Mouse (Mus musculus) layer of hippocampus, postnatal 14 days (tissue): Measurements from ENCODE around the gene Chfr. TPM values are rescaled to one million over a fixed set of nuclear protein-coding genes. Genes with fewer than 3 reads are reported as not detected.
A peak's percentile ranks its signal among the peaks of the same experiment; 100 is the strongest.

Source experiments
- DNase-seq, 2 experiments: peaks; one replicate each; pipeline ENCODE4 v3.0.0; 2021 to 2022; ENCODE audit warnings: low spot score in 2 of 2, mixed read lengths in 1 of 2
- long read RNA-seq, 2 experiments: library from polyadenylated mRNA; stranded (forward); transcript quantifications; one replicate each; pipeline ENCODE4 v2.0.0; 2021
- total RNA-seq, 2 experiments: library from RNA; stranded (reverse); gene quantifications; 2 replicates each; pipeline ENCODE4 v1.2.3; 2021

Gene Chfr
- 10 to 100 TPM; 66.3 to 67.1 TPM for total RNA-seq
- long read RNA-seq, experiment 1, transcript Chfr-202 (18 exons, 3,159 nt) = major isoform, 25 of 52 reads
- long read RNA-seq, experiment 1, transcript Chfr-201 (18 exons, 3,146 nt) = minor isoform, 7 of 52 reads
- long read RNA-seq, experiment 1, partial matches to known transcripts = 4 of 52 reads
- long read RNA-seq, experiment 1, other reads (novel, unspliced or antisense) = 15 of 52 reads
- long read RNA-seq, experiment 2, transcript Chfr-201 (18 exons, 3,146 nt) = minor isoform, 5 of 52 reads
- long read RNA-seq, experiment 2, transcript Chfr-202 (18 exons, 3,159 nt) = major isoform, 17 of 52 reads
- long read RNA-seq, experiment 2, partial matches to known transcripts = 12 of 52 reads
- long read RNA-seq, experiment 2, other reads (novel, unspliced or antisense) = 15 of 52 reads

GRCm38 (mm10) chr5:110135293-110136086 is at the start of gene Chfr:
Chfr (plus strand) TSS chr5:110135842.
- DNase-seq = peak; percentile 99 to 100

DNA sequence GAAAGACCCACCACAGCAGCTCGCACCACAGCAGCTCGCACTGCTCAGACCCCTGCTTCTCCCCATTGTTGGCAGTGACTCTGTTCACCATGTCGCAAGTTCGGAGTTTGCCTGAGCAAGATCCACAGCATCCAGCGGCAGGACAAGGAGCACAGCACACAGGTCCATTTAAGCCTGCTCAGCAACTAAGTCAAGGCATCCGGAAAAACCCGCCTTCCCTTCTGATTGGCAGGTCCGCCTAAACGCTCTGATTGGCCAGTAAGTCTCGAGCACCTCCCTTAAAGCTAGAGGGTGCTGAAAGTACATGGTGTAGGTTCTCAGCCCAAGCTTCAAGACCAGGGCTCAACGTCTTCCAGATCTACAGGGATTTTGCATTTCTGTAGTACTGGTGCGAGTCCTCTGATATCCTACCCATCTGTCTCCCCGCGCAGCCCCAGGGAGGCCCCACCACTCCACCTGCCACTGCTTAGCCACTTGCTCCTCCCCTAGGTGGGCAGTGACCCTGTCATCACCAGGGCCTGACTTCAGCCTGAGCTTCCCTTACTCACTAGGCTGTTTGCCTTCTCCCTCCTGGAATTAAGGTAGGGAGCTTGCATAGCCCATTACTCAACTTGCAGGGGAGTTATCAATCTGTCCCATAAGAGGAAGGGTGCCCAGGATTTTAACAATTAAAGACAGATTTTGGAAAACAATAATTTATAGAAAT is 49.3 kb upstream of the Chfr start:
- no peak for DNase-seq

DNA sequence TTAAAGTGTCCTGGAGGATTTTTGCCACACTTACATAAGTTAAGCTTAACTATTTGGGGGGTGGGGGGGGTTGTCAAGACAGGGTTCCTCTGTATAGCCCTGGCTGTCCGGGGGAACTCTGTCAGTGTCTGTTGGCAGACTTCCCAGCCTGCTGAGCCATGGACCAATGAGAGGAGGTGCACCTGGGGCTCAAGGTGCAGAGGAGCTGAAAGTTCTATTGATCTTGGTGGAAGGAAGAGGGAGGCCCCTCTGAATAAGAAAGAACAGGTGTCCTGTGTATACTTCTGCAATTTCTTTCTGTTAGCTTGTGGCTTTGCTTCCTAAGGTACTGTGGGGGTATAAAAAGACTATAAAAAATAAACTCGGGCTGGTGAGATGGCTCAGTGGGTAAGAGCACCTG is 44.1 kb upstream of the Chfr start:
- no peak for DNase-seq

DNA sequence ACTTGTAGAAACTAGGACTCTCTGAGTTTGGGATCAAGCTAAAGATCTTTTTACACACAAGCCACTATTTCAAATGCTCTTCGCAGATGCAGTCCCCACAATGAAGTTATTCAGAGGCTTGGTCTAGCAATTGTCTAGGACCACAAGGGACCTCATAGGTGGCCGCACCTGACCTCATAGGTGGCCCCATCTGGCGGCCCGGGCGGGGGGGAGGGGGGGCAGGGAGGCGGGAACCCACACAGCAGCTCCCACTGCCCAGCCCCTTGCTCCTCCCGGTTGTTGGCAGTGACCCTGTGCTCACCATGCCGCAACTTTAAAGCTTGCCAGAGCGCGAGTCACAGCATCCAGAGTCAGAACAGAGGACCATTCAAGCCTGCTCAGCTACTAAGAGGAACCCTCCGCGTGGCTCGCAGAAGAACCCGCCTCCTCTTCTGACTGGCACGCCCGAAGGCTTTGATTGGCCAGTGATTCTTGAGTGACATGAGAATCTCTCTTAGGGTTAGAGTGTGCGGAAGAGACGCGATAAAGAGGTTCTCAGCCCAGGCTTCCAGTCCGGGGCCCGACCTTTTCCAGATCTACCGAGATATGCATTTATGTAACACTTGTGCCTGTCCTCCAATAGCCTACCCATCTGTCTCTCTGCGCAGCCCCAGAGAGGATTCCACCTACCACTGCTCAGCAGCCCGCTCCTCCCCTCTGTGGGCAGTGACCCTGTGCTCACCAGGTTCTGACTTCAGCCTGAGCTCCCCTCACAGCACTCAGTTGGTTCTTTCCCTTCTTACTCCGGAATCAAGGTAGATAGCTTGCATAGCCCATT is 41.4 kb upstream of the Chfr start, which contains the start of gene Gm35315:
TSS of gene Gm35315 (minus strand) at position 391 of the 817 bp plus-strand sequence.
- peak; percentile 83 to 94 for DNase-seq

DNA sequence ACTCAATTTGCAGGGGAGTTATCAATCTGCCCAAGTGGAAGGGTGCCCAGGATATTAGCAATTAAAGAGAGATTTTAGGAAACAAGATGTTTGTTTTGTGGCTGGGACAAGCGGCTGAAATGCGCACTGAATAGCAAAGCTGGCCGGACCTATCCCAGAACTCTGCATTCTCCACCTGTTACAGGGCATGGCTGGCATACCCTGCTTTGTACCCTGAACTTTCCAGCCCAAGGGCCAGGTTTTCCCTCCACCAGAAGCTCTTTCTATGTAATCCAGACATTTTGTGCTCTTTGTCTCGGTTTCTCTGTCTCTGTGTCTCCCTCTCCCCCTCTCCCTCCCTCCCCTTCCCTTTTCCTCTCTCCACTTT is 40.8 kb upstream of the Chfr start:
- no peak for DNase-seq

DNA sequence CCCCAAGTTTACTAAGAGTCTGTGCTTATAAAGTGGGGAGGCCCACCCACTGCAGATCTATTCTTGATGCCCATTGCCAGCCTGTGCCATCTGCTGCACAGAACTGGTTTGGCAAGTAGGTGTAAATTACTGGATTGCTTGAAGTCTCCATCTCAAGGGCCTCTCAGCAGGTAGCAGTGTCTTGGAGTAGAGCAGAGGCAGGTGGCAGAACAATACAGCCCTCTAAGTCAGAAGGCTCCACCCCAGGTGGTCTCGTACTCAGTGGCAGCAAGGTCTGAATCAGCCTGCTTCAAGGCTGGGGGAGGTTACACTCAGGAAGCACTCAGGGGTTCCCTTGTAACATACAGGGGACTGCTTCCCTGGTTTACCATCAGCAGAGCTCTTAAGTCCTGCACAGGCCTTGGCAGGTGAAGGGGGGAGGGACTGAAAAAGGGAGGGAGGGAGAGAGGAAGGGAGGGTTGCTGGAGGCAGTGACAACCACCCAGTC is 36.6 kb upstream of the Chfr start:
- no peak for DNase-seq

DNA sequence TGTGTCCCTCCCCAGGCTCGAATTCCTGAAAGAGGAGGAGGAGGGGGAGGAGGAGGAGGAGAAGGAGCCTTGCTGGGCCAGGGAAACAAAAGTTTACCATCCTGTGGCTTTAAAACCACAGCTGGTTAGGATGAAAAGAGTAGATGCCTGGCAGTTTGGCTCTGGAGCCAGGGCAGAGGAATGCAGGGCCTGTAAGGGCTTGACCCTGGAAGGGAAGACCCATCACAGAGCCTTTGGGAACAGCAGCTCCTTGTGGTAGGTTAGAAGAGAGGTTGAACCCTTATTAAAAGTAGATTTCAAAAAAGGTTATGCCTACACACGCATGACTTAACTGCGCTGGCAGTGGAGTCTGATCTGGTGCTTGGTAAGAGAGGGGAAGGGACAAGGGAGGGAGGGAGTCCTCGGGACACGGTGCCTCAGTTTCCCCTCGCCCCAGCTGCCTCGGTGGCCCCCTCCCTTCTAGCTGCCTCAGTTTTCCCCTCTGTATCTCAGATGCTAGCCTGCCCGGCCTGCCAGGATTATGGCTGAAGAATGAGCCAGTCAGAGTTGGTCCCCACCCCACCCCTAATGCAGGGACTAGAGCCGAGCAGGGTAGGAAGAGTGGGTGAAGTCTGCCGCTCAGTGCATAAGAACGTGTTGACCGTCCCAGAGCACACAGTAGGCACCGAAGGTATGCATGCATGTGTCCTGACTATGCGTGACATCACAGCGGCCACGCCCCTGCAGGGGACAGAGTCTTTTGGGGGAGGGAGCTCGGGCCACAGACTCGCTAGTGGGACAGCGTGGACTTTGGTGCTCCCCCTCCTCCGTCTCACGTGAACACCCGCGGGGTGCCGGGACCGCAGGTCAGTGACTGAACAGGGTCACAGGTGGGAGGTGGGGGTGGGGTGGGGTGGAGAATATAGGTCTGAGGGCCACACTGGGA is 35.7 kb upstream of the Chfr start, which contains the start of gene Plcxd1:
TSS of gene Plcxd1 (plus strand) at position 314 of the 925 bp plus-strand sequence.
- no peak for DNase-seq

DNA sequence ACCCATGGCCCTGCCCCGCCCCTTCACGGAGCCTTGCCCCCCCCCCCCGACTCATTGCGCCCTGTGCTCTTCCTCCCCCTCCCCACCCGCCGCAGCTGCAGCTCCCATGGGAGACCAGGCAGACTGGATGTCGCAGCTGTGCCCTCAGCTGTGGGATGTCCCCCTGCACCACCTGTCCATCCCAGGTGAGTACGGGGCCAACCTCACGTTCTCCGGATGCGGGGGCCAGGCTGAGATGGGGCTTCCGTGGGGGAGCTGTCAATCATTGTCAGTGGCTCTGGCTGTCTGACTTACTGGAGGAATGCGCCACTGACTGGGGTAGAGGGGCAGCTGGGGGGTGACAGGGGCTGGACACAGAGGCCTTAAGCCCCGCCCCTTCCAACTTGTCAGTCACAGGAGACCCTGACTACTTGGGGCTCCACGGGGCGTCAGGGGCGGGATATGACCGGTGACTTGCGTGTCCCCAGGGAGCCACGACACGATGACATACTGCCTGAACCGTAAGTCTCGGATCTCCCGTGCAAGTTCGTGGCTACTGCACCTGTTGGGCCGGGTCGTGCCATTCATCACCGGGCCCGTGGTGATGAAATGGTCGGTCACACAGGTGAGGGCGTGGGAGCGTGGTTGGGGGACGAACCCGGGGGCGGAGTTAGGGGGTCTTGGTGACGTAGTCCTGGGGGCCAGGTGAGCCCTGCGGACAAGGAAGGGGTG is 34.6 kb upstream of the Chfr start:
- DNase-seq = peak; percentile 17 to 39

DNA sequence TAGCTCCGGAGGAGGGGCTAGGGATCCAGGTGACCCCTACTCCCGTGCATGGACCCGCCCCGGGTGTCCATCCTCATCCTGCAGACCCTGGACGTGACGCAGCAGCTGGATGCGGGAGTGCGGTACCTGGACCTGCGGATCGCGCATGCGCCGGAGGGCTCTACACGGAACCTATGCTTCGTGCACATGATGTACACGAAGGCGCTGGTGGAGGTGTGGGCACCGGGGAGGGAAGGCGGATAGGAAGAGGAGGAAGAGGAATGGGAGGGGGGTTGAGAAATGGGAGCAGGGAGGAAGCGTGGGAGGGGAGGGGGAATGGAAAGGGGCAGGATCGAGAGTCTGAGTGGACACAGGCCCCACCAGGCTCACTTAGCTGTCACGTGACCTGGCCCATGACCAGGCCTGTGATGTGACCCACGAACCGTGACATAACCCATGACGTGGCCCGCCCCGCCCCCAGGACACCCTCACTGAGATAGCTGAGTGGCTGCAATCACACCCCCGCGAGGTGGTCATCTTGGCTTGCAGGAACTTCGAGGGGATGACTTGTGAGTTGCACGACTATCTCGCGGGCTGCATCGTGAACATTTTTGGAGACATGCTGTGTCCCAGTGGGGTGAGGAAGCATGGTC is 33.8 kb upstream of the Chfr start:
- peak; percentile 41 to 52 for DNase-seq

DNA sequence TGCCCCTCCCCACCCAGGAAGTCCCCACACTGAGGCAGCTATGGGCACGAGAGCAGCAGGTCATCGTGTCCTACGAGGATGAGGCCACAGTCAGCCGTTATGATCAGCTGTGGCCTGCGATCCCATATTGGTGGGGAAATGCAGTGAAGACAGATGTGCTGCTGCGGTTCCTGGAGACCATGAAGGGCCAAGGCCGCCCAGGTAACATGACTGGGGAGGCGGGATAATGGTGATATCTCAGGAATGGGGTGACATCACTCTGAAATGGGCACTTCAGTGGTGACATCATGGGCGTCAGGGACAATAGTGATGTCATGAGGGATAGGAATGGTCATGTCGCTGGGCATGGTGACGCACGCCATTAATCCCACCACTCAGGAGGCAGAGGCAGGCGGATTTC is 33.2 kb upstream of the Chfr start:
- no peak for DNase-seq

- DNase-seq = no peak
These were observed 32.6 kb upstream of the Chfr start for GRCm38 (mm10) chr5:110102853-110103625.

- DNase-seq = peak in 1 of 2 experiments; percentile 17
These were observed 31.6 kb upstream of the Chfr start for GRCm38 (mm10) chr5:110103901-110104615.

DNA sequence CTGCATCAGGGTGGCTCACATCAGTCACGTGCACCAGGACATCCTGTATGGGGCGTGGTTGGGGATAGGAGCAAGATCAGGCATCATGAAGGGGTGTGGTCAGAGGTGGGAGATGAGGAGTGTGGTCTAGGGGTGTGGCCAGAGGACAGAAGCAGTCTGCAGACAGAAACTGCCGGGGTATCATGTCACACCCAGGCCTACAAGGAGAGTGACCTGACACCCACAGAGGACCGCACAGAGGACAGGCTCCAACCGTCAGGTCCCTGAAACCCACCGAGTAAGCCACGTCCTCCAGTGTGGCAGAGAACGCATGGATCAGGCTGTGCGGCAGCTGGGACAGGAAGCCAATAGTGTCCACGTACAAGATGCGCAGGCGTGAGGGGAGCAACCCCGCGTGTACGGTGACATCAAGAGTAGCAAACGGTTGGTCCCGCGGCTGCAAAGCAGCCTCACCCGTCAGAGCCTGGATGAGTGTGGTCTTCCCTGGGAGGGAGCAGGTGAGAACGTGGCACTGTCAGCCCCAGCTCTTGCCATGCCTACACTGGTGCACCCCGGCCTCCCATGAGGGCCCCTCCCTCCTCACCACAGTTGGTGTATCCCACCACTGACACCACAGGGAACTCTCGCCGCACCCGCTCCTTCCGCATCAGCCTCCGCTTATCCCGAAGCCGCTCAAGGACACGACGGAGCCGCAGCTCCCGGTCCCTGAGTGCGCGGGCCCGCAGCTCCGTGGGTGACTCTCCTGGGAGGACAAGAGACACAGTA is 30.8 kb upstream of the Chfr start:
- no peak for DNase-seq

DNA sequence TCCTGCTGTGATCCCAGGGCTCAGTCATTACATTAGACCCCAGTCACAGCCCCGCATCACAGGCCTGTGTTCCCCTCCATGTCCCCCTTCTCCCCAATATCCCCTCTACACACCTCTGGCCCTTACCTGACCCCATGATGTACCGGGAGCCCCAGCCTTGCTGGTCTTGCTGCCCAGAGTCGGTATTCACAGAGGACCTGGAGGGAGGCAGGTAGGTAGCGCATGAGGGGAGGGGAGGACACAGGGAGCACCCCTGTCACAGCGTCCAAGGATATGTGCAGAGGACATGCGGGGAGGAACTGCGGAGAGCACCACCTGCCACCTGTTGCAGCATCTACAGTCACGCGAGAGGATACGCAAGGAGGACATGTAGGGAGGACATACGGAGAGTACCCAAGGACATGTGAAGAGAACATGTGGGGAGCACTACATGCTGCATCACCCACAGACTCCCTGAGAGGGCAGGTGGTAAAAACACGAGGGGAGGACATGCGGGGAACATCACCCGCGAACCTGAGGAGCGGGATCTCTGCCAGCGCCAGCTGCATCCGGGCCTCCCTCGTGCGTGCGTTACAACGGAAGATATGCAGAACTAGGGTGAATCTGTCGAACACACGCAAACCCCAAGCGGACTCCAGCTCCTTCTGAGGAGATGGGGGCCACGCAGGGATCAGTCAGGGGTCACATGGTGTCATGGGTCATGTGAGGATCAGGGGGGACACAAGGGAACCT is 29.3 kb upstream of the Chfr start:
- DNase-seq = peak in 1 of 2 experiments; percentile 22

DNA sequence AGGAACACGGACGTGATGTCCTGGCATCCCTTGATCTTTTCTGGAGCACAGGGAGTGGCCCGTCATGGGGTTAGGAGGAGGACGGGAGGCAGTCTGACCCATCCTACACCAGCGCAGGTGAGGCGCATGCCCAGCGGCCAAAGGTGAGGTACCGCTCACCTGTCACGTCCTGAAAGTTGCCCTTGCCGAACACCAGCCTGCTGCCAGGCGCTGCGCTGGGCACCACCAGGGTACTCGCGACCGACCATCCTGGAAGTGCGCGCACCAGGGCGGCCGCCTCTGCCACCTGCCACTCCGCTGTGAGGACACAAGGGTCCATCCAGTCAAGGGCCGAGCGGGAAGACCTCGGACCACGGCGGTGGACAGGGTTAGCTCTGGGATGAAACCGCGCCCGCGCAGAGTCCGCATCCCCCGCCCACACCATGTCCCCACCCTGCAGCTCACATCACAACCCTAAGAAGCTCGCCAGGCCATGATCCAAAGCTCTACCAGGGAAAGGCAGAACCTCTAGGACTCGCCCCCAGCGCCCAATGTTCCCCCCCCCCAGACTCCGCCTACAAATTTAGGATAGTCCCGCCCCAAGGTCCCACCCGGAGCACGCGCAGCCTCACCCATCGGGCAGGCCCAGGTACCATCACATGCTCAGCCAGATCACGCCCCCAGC is 28.6 kb upstream of the Chfr start:
- peak; percentile 40 to 41 for DNase-seq
